Mouse (Mus musculus) myocyte (in vitro differentiated cells): Measurements from ENCODE around the gene Cyp19a1.

Experiments used
- E2F4 ChIP-seq: IDR thresholded peaks from one replicate; pipeline ENCODE4 v1.6.1; 2011; ENCODE audit warnings: mild to moderate bottlenecking, control low read depth, moderate library complexity; ENCODE audit not compliant: insufficient read depth
- MAX ChIP-seq: IDR thresholded peaks from one replicate; pipeline ENCODE4 v1.6.1; 2011; ENCODE audit warnings: low read depth, mild to moderate bottlenecking, control low read depth
- MYOD1 ChIP-seq, 3 experiments: IDR thresholded peaks; one replicate each; pipeline ENCODE4 v1.6.1; 2011; ENCODE audit warnings: control low read depth in 2 of 3, low read depth in 2 of 3, mild to moderate bottlenecking in 2 of 3, moderate library complexity in 1 of 3; ENCODE audit not compliant: insufficient read length in 2 of 3, control insufficient read depth in 1 of 3
- POLR2A ChIP-seq: IDR thresholded peaks from one replicate; pipeline ENCODE4 v1.6.1; 2011; ENCODE audit warnings: low read depth, mild to moderate bottlenecking, control low read depth, moderate library complexity; ENCODE audit not compliant: insufficient read length
- POLR2AphosphoS2 ChIP-seq: IDR thresholded peaks from one replicate; pipeline ENCODE4 v1.6.1; 2011; ENCODE audit warnings: low read depth, control low read depth; ENCODE audit not compliant: insufficient read length
- SRF ChIP-seq: IDR thresholded peaks from one replicate; pipeline ENCODE4 v1.6.1; 2011; ENCODE audit warnings: low read depth; ENCODE audit not compliant: control insufficient read depth, insufficient read length
- TCF12 ChIP-seq: IDR thresholded peaks from one replicate; pipeline ENCODE4 v1.6.1; 2011; ENCODE audit warnings: mild to moderate bottlenecking, control low read depth; ENCODE audit not compliant: poor library complexity, insufficient read depth, severe bottlenecking
- USF1 ChIP-seq: IDR thresholded peaks from one replicate; pipeline ENCODE4 v1.6.1; 2011; ENCODE audit warnings: low read depth, mild to moderate bottlenecking, control low read depth, moderate library complexity

GRCm38 (mm10) chr9:54270889-54271288 lies 3.0 kb upstream of the Cyp19a1 start:
- TF ChIP-seq SRF, result no peak
- TF ChIP-seq POLR2A, result no peak
- TF ChIP-seq E2F4, result no peak
- TF ChIP-seq POLR2AphosphoS2, result no peak
- TF ChIP-seq MAX, result no peak
- TF ChIP-seq MYOD1 (IDR thresholded peaks at IDR 0.05; ENCODE audit: control insufficient read depth in 1 of 3, insufficient read length in 2 of 3, low read depth in 2 of 3), result no peak
- TF ChIP-seq USF1, result no peak
- TF ChIP-seq TCF12, result no peak
